Mouse (Mus musculus) liver, embryonic 14.5 days (tissue): ENCODE measurements around the gene Selenbp2. TPM values are rescaled to one million over a fixed set of nuclear protein-coding genes. Genes with fewer than 3 reads are reported as not detected.
A peak's percentile ranks its signal among the peaks of the same experiment; 100 is the strongest.
"Not testable (repeated sequence)": the region's sequence is repeated elsewhere in the genome, so short reads cannot be mapped to it uniquely, and the experiment has no call there.

Experiments
- ATAC-seq: fragments of 200-750 bp; cut with Nextera tagmentation; 2 replicates; pipeline ENCODE4 v1.8.0; 2017; ENCODE audit warnings: moderate number of reproducible peaks, mild to moderate bottlenecking, moderate library complexity; ENCODE audit not compliant: insufficient read depth
- DNase-seq, 3 experiments: peaks; one replicate each; pipeline ENCODE4 v3.0.0-alpha.2; 2012 to 2013; ENCODE audit warnings: low read depth in 3 of 3, low spot score in 3 of 3
- H3K27ac ChIP-seq: fragments of 300-500 bp; sonication (generic); 2 replicates; pipeline ENCODE4 v1.5.1; 2014; ENCODE audit warnings: moderate library complexity, mild to moderate bottlenecking, control low read depth, inconsistent platforms
- H3K27me3 ChIP-seq: fragments of 300-500 bp; sonication (generic); 2 replicates; pipeline ENCODE4 v1.6.1; 2014; ENCODE audit warnings: mild to moderate bottlenecking, low read length, moderate library complexity; ENCODE audit not compliant: control insufficient read depth, insufficient read depth
- H3K36me3 ChIP-seq: fragments of 300-500 bp; sonication (generic); replicated peaks from 2 replicates; pipeline ENCODE4 v1.6.1; 2014; ENCODE audit warnings: low read depth; ENCODE audit not compliant: control insufficient read depth, insufficient read depth
- H3K4me1 ChIP-seq, 2 experiments: fragments of 200-500 bp in 1 of 2; fragments of 300-500 bp in 1 of 2; sonication (generic) in 1 of 2; replicated peaks; 2 replicates each; pipeline ENCODE4 v1.6.1; 2012 to 2014; ENCODE audit warnings: antibody characterized with exemption in 1 of 2, inconsistent platforms in 1 of 2, low read length in 1 of 2; ENCODE audit not compliant: control insufficient read depth in 2 of 2, insufficient read depth in 2 of 2
- H3K4me2 ChIP-seq: fragments of 300-500 bp; sonication (generic); 2 replicates; pipeline ENCODE4 v1.6.1; 2014; ENCODE audit warnings: low read depth, mild to moderate bottlenecking, control low read depth, moderate library complexity
- H3K4me3 ChIP-seq, 2 experiments: fragments of 200-500 bp in 1 of 2; fragments of 300-500 bp in 1 of 2; sonication (generic) in 1 of 2; 2 replicates each; pipeline ENCODE4 v1.5.1; 2012 to 2014; ENCODE audit warnings: low read depth in 2 of 2, low read length in 2 of 2, mild to moderate bottlenecking in 2 of 2, control low read depth in 1 of 2, inconsistent platforms in 1 of 2, moderate library complexity in 1 of 2; ENCODE audit not compliant: insufficient read depth in 1 of 2
- H3K9ac ChIP-seq: fragments of 300-500 bp; sonication (generic); replicated peaks from 2 replicates; pipeline ENCODE4 v1.6.1; 2014; ENCODE audit warnings: mild to moderate bottlenecking, control low read depth, moderate library complexity
- H3K9me3 ChIP-seq: fragments of 300-500 bp; sonication (generic); 2 replicates; pipeline ENCODE4 v1.6.1; 2016; ENCODE audit warnings: low read length, mixed read lengths; ENCODE audit not compliant: control insufficient read depth
- CTCF ChIP-seq: IDR thresholded peaks from 2 replicates; pipeline ENCODE4 v1.5.1; 2016; ENCODE audit warnings: antibody characterized with exemption, low read depth, control low read depth
- EP300 ChIP-seq: IDR thresholded peaks from 2 replicates; pipeline ENCODE4 v1.6.1; 2016; ENCODE audit warnings: antibody characterized with exemption, low read depth
- WGBS: fragments of 180-500 bp; shearing (Covaris S2); extraction: QIAGEN DNeasy Blood & Tissue Kit; methylation state at CpG from one replicate; pipeline ENCODE4 v1.1.7; 2014; ENCODE audit not compliant: insufficient replicate concordance; 5-methylcytosine and 5-hydroxymethylcytosine counted together
- polyA plus RNA-seq, 2 experiments: library from polyadenylated mRNA; depleted of rRNA in 1 of 2; stranded (reverse) in 1 of 2; unstranded in 1 of 2; fragments of >200 nt; fragmentation: Nextera tagmentation in 1 of 2; extraction: Ambion mirVana in 1 of 2; gene quantifications; 2 replicates each; pipeline versions ENCODE4 v1.2.1 to v1.2.3; 2012 to 2014

Selenbp2 gene
- polyA plus RNA-seq, 2 experiments: 19.6 to 21.2 TPM

DNA sequence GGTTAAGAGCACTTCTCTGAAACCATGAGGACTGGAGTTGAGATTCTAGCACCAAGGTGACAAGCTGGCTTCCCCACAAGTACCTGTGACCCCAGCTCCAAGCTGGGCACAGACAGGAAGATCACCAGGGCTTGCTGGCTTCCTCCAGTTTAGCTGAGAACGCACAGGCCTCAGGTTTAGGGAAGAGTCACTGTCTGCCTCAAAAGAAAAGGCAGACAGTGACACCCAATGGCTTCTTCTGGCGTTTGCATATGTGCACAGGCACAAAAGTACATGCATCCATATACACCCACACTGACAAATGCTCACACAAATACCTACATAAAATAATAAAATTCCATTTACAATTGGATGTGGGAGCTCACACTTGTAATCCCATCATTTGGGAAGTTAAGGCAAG, 30.3 kb downstream of the Selenbp2 start:
- TF ChIP-seq CTCF: peak; percentile 43; the same call in 1 of the 2 replicates

GRCm38 (mm10) chr3:94745691-94746090, 52.3 kb downstream of the Selenbp2 start:
- H3K4me3 ChIP-seq: no peak overlapping the region
- H3K27ac ChIP-seq: no peak overlapping the region
- ATAC-seq (no peak), DNase-seq (no peak)
- H3K4me1 ChIP-seq: no peaks in the 10 kb centered on the region
- no peak overlapping the region for H3K9ac ChIP-seq
- no peaks in the 10 kb centered on the region for H3K9me3 ChIP-seq
- no peaks in the 10 kb centered on the region for H3K27me3 ChIP-seq
- no peak overlapping the region for H3K4me2 ChIP-seq
- H3K36me3 ChIP-seq: no peaks in the 10 kb centered on the region
- TF ChIP-seq EP300 (no peak), CTCF (peak; percentile 56)
- WGBS: 85% methylated on average over 17 of the region's 17 CpGs

More for the DNA sequence above, 30.3 kb downstream of the Selenbp2 start:
- not testable (repeated sequence) for DNase-seq, H3K27me3 ChIP-seq, H3K4me1 ChIP-seq, H3K36me3 ChIP-seq, H3K4me2 ChIP-seq, ATAC-seq, H3K9me3 ChIP-seq, H3K4me3 ChIP-seq, H3K27ac ChIP-seq, H3K9ac ChIP-seq
- 4% methylated on average over 2 of the region's 2 CpGs for WGBS

Other genes with a start within 250 kb of the Selenbp2 start
- gene Oaz3, start 249.6 kb upstream of the Selenbp2 start, polyA plus RNA-seq (2012; rRNA removed): 0.02 TPM in 1 of 2 replicates, not detected in the other
- not detected in 2 replicates for gene Oaz3, start 249.6 kb upstream of the Selenbp2 start, polyA plus RNA-seq (2014; fragmentation: Nextera tagmentation; extraction: Ambion mirVana)
- gene Celf3, start 215.3 kb upstream of the Selenbp2 start, polyA plus RNA-seq (2012; rRNA removed): 0.07 and 0.79 TPM in 2 replicates
- not detected in 2 replicates for gene Celf3, start 215.3 kb upstream of the Selenbp2 start, polyA plus RNA-seq (2014; fragmentation: Nextera tagmentation; extraction: Ambion mirVana)
- gene Riiad1, start 213.2 kb upstream of the Selenbp2 start, polyA plus RNA-seq (2012; rRNA removed): not detected in 2 replicates
- not detected in 2 replicates for gene Riiad1, start 213.2 kb upstream of the Selenbp2 start, polyA plus RNA-seq (2014; fragmentation: Nextera tagmentation; extraction: Ambion mirVana)
- 4.3 and 5.6 TPM in 2 replicates for gene Snx27, start 110.8 kb upstream of the Selenbp2 start, polyA plus RNA-seq (2012; rRNA removed)
- gene Snx27, start 110.8 kb upstream of the Selenbp2 start, polyA plus RNA-seq (2014; fragmentation: Nextera tagmentation; extraction: Ambion mirVana): 8.8 and 9.7 TPM in 2 replicates
- gene Gm10972, start 50.4 kb upstream of the Selenbp2 start, polyA plus RNA-seq (2012; rRNA removed): not detected in 2 replicates
- gene Gm10972, start 50.4 kb upstream of the Selenbp2 start, polyA plus RNA-seq (2014; fragmentation: Nextera tagmentation; extraction: Ambion mirVana): not detected in 2 replicates
- gene Tuft1, start 34.7 kb upstream of the Selenbp2 start, polyA plus RNA-seq (2012; rRNA removed): 5.7 and 6.2 TPM in 2 replicates
- 7.4 and 7.8 TPM in 2 replicates for gene Tuft1, start 34.7 kb upstream of the Selenbp2 start, polyA plus RNA-seq (2014; fragmentation: Nextera tagmentation; extraction: Ambion mirVana)
- 4.3 and 4.6 TPM in 2 replicates for gene Cgn, start 92.9 kb downstream of the Selenbp2 start, polyA plus RNA-seq (2012; rRNA removed)
- gene Cgn, start 92.9 kb downstream of the Selenbp2 start, polyA plus RNA-seq (2014; fragmentation: Nextera tagmentation; extraction: Ambion mirVana): 5.7 and 7.2 TPM in 2 replicates
- gene Pogz, start 144.0 kb downstream of the Selenbp2 start, polyA plus RNA-seq (2012; rRNA removed): 6.0 and 6.5 TPM in 2 replicates
- gene Pogz, start 144.0 kb downstream of the Selenbp2 start, polyA plus RNA-seq (2014; fragmentation: Nextera tagmentation; extraction: Ambion mirVana): 2.6 and 3.0 TPM in 2 replicates
- gene Psmb4, start 193.4 kb downstream of the Selenbp2 start, polyA plus RNA-seq (2012; rRNA removed): 127 and 157 TPM in 2 replicates
- 190 and 203 TPM in 2 replicates for gene Psmb4, start 193.4 kb downstream of the Selenbp2 start, polyA plus RNA-seq (2014; fragmentation: Nextera tagmentation; extraction: Ambion mirVana)
- 43.5 and 44.8 TPM in 2 replicates for gene Selenbp1, start 239.5 kb downstream of the Selenbp2 start, polyA plus RNA-seq (2012; rRNA removed)
- gene Selenbp1, start 239.5 kb downstream of the Selenbp2 start, polyA plus RNA-seq (2014; fragmentation: Nextera tagmentation; extraction: Ambion mirVana): 56.7 and 71.2 TPM in 2 replicates